Mouse (Mus musculus) cerebellum, postnatal 14 days (tissue): ENCODE measurements around the gene Gng3.
"Not testable (repeated sequence)": the region's sequence is repeated elsewhere in the genome, so short reads cannot be mapped to it uniquely, and the experiment has no call there.

ENCODE experiments used
- DNase-seq, 2 experiments: peaks; one replicate each; pipeline ENCODE4 v3.0.0; 2021; ENCODE audit warnings: mixed read lengths in 2 of 2

The Gng3 gene

DNA sequence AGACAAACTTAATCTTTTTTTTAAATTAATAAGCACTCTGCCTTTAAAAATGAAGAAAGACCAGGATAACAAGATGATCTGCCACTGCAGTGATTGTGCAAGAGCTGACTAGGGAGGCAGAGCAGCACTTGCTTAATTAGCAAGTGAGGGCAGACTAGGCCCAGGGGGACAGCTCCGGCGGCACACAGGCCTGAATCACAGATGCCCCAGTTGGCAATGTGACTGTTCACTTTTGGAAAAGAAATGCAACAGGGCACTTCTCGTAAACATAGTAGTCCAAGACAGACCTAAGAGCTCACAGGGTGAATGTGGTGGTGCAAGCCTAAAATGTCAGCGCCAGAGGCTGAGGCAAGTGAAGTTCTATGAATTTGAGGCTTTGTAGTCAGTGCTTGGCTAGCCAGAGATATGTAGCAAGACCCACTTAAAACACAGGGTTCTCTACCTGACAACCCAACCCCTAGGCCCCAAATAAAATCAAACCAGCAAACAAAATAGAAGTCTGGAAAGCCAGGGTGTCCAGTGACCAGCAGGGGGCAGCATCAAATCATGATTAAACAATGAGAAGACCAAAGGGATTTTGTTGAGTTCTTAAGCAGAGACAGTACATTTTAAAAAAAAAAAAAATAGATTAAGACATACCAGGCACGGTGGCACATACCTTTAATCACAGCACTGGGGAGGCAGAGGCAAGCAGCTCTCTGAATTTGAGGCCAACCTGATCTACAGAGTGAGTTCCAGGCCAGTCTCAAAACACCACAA is 5.6 kb upstream of the Gng3 start:
- peak; percentile 85 to 94 for DNase-seq

DNA sequence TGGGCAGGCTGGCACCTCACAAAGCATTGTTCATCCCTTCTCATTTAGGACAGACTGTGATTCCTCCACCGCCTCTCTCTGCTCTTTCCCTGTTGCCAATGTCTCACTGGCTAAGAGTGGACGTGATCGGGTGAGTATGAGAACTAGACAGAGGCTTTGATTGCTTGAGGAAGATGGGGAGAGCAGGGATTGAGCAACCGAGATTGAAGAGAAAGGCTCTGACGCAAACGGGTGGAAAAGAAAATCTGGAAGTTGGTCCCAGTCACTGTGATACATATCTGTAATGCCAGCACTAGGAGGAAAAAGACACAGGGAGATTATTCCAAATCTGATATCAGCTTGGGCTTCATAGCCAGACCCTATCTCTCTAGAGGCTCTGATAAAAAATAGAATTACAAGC is 4.0 kb upstream of the Gng3 start:
- no peak for DNase-seq

DNA sequence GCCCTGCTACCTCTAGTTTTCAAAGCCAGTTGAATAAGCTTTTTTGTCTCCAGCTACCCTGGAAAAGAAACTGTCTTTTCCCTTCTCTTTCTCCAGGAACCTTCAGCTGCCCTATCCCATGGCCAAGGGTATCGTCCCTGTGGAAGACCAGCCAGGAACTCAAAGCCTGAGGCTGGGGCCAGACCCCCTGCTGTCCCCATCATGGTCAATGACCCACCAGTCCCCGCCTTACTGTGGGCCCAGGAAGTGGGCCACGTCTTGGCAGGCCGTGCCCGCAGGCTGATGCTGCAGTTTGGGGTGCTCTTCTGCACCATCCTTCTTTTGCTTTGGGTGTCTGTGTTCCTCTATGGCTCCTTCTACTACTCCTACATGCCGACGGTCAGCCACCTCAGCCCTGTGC is 2.0 kb upstream of the Gng3 start:
- peak in 1 of 2 experiments; percentile 61 for DNase-seq

DNA sequence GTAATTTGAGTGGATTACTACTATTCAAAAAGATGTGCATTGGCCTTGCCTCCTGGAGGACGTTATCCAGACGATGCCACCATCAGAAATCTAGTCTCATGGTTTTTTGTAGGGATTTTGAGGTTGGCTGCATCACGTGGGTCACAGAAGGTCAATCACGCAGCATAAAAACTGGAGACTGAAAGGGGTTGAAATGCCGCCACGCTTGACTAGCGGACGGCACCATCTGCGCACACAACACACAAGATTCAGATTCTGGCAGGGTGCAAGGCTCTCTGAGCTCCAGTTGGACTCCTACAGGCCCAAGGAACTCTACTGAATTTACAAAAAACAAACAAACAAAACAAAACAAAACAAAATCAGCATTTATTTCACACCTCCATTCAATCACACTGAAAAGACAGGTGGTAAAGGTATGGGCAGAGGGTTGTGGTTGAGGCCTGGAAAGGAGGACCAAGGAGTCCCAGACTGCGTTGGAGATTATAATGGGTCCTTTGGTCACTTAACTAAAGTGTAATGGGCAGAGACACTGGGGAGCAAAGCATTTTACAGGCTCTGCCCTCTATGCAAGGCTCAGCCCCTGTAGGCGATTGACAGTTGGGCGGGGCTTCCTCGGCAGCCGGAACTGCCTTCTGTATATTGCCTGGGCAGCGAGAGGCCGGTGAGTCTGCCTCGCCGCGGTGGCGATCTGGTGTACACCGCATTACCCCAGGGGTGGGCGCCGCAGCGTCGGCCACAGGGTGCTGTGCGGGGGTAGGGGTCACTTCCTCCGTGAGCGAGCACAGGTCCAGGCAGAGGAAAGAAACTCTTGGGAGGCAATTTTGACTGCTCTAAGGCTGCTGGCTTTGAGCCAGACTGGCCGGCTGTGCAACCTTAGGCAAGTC is 1.2 kb upstream of the Gng3 start:
- peak; percentile 85 to 87 for DNase-seq

DNA sequence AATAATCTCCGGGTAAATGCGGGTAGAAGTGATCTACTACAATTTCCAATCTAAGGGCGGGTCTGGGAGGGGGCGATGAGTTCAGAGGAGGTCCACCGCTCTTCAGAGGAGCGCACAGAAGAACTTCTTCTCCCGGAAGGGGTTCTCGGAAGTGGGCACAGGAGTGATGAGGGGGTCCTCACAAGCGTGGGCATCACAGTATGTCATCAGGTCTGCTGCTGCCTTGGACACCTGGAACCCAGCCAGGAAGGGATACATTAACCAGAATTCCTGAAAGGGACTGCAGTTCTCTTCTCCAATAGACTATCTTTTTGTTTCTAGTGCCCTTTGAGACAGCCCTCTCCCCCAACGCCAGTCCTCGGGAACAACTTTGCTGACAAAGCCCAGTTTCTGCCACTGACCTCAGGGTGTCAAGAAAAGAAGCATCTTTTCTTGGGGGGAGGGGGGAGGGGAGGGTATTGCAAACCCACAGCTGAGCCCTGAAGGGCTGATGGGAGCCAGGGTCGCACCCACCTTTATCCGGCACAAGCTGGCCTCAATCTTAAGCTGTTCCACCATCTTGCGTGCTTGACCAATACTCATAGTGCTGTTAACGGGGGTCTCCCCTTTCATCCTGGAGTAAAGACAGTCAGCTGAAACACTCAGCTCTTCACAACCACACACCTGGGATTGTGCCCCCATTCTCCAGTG is 808 bp downstream of the Gng3 start:
- DNase-seq: peak; percentile 78 to 80

DNA sequence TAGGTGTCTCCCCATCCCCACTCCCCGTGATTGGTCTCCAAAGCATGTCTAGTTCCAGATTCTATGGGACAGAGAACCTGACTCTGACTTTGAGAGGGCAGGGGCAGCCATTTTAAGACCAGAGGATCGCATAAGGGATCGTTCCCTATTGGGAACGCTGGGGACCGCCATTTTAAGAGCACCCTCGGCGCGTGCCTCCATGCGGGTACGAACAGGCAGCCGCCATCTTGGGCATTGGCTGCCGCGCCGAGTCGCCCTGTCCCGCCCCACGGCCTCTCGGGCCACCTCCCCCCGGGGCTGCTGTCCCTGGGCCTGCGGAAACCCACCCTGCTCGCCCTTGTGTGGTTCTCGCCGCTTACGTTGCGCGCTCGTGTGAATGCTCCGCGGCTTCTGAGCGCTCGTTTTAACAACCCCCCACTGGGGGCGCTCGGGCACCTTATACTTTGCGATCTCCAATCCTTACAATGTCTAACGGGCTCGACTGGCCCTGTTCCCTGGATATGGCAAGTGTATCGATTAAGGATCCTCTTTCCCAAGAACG is 1.7 kb downstream of the Gng3 start, which contains the start of gene Bscl2:
Bscl2 (plus strand) TSS at position 217 of the 541 bp plus-strand sequence.
- DNase-seq: peak; percentile 89 to 90

DNA sequence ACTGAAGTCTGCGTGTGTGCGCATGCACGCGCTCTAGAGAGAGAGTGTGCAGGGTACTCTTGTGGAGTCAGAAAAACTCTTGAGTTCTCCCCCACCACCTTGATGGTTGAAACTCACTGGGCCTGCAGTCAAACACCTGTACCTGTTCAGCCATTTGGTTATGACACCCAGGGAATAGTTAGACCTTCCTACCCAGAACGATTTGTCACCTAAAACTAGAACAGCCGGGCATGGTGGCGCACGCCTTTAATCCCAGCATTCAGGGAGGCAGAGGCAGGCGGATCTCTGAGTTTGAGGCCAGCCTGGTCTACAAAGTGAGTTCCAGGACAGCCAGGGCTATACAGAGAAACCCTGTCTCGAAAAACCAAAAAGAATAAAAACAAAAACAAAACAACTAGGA is 2.7 kb downstream of the Gng3 start:
- not testable (repeated sequence) for DNase-seq

DNA sequence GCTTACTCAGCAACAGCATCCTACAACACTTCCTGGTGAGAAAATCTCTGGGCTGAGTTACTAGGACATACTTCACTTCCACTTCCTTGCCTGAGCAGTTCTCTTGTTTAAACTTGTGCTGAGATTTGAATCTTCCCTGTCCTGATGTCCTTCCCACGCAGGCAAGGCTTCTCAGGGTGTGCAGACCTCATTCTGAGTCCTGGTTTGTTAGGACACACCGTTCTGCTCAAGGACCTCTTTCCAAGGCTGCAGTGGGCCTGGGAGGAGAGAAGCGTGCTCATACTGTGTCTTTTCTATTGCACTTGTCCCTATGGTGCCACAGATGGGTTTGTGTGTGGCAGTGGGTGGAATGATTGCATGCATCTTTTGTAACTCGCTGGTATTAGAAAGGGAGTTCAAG is 6.0 kb downstream of the Gng3 start:
- DNase-seq: no peak

DNA sequence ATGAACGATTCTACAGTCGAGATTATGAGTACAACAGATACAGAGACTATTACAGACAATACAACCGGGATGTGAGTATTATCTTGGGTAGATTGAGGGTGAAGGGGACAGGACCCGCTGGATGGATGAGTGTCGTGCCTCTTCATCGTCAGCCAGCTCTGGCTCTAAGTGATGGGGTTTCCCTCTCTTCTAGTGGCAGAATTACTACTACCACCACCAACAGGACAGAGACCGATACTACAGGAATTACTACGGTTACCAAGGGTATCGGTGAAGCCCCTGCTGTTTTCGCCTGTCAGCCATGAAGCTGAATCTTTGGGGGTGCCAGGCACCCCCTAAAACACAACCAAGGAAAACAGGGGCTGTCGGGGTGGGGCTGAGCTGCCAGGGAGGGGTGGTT is 7.7 kb downstream of the Gng3 start:
- peak in 1 of 2 experiments; percentile 44 for DNase-seq

DNA sequence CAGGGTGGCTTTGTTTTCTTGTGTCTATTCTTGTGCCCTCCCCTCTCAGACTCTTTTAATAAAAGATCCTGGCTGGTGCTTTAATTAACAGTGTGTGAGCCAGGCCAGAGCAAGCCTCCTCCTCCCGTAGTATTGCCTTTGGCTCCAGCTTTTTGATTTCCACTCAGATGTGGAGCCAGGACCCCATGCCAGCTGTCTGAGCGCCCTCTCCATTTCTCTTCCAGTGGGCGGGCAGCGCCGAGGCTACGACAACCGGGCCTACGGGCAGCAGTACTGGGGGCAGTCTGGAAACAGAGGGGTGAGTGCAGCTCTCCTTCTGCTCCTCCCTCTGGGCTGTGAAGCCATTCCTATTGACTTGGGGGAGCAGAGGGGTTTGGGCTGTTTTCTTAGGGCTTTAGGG is 8.3 kb downstream of the Gng3 start:
- DNase-seq: peak in 1 of 2 experiments; percentile 47

DNA sequence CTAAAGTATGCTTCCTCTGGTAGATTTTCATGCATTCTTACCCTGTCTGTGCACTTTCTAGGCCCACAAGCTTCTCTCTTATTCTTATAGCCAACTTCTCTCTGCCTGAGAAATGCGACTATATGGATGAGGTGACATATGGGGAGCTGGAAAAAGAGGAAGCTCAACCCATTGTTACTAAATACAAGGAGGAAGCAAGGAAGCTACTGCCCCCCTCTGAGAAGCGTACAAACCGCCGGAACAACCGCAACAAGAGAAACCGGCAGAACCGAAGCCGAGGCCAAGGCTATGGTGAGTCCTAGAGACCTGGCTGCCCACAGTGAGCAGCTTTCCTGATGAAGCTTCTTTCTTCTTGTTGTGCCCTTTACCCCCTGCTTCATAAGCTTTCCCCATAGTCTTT is 9.3 kb downstream of the Gng3 start, which contains the start of gene AC129217.1:
AC129217.1 (plus strand) TSS at position 114 of the 400 bp plus-strand sequence.
- DNase-seq: no peak

DNA sequence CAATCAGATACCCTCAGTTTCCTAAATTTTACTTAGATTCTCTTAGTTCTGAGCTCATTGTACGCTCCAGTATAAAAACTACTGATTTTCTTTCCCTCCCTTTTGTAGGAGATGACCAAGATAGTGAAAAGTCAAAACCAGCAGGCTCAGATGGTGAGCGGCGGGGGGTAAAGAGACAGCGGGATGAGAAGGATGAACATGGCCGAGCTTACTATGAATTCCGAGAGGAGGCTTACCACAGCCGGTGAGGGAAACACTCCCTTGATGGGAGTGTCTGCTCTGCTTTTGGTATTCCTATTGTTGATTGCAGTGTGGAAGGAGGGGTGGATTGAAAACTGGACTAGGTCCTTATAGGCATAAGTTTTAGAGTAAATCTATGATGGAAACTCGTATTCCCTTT is 16.3 kb downstream of the Gng3 start:
- DNase-seq: peak; percentile 79

DNA sequence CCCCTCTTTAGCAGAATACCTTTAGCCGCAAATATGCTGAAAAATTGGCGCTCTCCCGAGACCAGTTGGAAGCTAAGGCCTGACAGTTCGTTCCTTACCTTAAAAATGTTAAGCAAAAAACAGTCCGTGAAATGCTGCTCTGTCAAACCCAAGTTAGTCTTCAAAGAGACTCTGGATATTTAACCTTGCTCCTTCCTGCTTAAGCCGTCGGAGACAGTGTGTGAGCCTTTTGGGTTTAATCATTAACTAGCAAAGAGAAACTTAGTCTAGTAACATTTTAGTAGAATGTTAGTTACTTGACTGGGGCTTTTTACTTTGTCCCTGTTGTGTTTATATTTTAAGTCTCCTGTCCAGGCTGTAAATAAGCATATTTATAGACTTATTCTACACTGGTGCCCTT is 17.8 kb downstream of the Gng3 start:
- no peak for DNase-seq

DNA sequence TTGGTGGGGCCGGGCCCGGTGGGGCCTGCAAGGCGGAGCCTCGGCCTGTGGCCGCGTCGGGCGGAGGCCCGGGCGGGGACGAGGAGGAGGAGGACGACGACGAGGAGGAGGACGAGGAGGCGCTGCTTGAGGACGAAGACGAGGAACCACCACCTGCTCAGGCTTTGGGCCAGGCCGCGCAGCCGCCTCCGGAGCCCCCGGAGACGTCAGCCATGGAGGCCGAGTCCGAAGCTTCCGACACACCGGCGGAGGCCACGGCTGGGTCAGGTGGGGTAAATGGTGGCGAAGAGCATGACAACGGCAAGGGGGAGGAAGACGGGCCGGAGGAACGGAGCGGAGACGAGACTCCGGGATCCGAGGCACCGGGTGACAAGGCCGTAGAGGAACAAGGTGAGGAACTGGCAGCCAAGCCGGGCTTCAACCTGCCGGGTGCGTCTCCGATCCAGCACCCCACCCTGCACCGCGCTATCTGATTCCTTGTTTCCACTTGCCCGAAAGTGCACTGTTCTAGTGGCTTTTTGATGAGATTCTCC is 18.5 kb downstream of the Gng3 start:
- no peak for DNase-seq

DNA sequence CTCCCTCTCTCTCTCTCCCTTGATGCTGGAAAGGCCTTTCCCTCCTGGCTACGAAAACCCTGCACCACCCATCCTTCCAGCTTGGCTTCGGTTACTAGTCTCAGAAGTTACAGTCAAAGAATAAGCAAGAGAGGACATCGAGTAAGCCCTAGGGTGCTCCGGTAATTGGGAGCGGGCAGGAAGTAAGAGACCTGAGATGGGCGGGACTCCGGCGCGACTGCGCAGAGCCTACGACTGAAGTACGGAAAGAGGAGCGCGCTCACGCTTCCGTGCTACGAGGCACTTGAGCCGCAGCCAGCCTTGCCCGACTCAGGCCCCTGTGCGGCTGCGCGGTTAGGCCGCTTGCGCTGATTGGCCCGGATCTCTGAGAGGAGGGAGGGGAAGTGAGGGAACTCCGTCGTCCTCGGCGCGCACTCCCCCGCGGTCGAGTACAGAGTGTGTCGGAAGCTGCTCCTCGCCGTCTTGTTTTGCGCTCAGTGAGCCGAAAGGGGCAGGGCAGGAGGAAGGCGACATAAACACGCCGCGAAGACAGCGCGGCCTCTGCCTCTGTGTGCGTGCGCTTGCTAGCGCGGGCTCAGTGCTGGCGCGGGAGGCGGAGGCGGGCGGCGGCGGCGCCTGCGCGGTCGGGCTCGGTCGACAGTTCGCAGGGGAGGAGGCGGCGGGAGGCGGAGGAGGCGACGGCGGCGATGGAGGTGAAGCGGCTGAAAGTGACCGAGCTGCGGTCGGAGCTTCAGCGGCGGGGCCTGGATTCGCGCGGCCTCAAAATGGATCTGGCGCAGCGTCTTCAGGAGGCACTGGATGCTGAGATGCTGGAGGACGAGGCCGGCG is 19.2 kb downstream of the Gng3 start, which contains the start of gene Hnrnpul2:
Hnrnpul2 (plus strand) TSS at position 415 of the 828 bp plus-strand sequence.
- DNase-seq: peak; percentile 99

DNA sequence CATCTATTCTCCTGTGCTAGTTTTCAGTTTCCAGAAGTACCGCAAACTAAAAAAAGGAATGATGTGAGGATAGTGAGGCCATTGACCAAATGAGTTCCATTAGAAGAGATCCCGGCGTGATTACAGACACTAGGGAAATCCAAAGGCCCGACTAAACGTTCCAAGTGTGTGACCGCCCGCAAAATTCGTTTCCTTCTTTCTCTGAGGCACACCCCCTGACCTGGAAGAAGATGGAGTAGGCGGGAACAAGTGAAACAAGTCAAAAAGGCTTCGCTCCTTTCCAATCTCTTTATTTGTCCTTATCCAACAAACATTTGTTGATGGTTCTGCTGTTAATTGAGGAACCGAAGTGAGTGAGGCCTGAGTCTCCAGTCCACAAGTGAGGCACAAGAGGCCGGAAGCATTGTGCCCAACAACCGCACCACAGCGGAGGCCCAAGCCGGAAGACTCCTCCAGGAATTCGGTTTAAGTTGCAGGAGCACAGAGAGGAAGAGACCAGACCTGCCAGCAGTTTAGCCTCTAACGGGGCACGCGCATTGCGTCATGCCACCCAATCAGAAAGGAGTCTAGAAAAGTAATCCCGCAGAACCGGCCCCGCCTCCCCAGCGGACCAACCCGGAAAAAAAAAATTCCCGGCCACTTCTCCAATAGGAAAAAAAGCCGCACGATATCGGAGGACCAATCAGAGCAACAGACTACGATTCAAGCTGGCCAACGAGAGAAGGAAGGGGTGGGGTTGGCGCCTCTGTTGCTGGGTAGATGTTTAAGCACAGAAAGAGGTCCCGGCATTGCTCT is 20.0 kb downstream of the Gng3 start, which contains the start of gene Ttc9c:
Ttc9c (minus strand) TSS at position 533 of the 795 bp plus-strand sequence.
- DNase-seq: peak; percentile 95 to 97

DNA sequence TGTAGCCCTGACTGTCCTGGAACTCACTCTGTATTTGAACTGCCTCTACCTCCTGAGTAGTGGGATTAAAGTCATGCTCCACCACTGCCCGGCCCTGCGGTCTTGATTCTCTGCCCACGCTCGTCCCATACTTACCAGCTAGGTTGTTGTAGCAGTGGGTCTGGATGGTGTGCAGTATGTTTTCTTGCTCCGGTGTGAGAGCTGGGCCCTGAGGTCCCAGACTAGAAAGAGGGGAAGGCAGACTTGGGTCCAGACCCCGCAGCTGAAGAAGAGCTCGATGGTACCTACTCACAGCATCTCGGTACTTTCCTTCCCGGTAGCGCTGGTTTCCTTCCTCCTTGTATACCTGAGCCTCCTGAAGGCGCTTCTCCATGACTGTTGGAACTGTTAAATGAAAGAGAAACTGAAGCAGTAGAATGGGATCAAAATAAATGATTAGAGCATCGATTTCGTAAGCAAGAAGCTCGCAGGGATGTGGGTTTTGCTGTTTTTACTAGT is 20.6 kb downstream of the Gng3 start:
- DNase-seq: no peak

DNA sequence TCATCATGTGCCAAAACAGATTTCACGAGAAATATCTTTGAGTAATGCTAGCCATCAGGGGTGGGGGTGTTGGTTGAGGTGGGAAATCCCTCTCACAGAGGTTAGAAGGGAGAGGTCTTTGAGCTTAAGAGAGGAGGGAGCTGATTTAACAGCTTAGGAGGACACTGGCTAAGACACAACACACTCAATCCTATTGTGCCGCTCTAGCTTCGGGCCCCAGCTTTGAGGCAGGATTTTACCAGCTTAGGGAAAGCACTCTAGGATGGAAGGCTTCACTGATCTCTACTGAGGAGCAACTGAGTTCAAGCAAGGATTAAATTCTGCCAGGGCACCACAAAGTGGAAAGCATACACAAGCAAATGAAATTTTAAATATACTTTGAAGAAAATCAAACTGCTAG is 22.0 kb downstream of the Gng3 start:
- no peak for DNase-seq

DNA sequence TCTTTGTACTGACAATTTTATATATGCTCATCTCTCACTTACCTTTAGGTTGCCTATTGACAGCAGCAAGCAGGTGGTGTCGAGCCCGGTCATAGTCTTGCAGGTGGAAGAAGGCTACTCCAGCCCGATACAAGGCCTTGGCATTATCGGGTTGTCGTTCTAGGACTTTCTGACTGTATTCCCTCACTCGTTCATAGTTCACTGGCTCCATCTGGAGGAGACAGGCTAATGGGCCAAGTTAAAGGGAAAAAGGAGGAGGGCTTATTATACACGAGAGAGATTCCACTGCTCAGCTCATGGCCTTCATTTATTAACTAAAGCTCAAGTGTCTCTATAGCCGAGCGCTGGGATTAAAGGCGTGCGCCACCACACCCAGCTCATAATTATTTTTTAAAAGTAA is 23.2 kb downstream of the Gng3 start:
- peak; percentile 54 to 62 for DNase-seq

DNA sequence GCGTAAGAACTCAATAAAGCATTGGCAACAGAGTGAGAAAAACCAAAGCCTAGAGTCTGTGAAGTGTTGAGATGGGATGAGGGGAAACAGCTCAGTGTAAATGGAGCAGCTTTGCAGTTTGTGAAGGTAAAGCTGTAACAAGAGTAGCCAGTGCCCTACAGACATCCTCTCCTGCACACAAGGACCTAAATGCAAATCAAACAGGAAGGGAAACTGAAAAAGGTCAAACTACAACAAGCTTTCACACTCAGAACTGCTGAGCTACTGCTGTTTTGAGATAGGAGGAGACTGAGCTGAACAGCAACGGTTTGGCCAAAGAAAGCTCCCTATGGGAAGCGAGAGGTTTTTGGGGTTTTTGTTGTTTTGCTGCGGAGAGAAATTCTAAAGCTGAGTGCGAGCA is 32.2 kb downstream of the Gng3 start:
- no peak for DNase-seq
